Mouse (Mus musculus): ENCODE measurements around the gene Prcd.
"Not testable (repeated sequence)": the region's sequence is repeated elsewhere in the genome, so short reads cannot be mapped to it uniquely, and the experiment has no call there.

Prcd gene

GRCm38 (mm10) chr11:116626299-116627071, 26.8 kb upstream of the Prcd start, which contains the start of gene Rhbdf2:
Gene Rhbdf2 (minus strand): TSS chr11:116627019.
- no peak for DNase-seq (ENCODE audit: low spot score in 2 of 2)

- DNase-seq (ENCODE audit: low spot score in 2 of 2) = no peak
Measured at GRCm38 (mm10) chr11:116627072-116628020, 26.0 kb upstream of the Prcd start.

- peak; percentile 73 to 78 for DNase-seq (ENCODE audit: low spot score in 2 of 2)
Measured at GRCm38 (mm10) chr11:116628712-116629111, 24.6 kb upstream of the Prcd start.

GRCm38 (mm10) chr11:116629472-116629871, 23.9 kb upstream of the Prcd start:
- DNase-seq (ENCODE audit: low spot score in 2 of 2) = no peak

GRCm38 (mm10) chr11:116630171-116630965, 23.0 kb upstream of the Prcd start:
- no peak for DNase-seq (ENCODE audit: low spot score in 2 of 2)

GRCm38 (mm10) chr11:116632962-116633361, 20.4 kb upstream of the Prcd start:
- DNase-seq (ENCODE audit: low spot score in 2 of 2) = no peak

GRCm38 (mm10) chr11:116636607-116637006, 16.7 kb upstream of the Prcd start:
- not testable (repeated sequence) for DNase-seq (ENCODE audit: low spot score in 2 of 2)

GRCm38 (mm10) chr11:116641168-116641567, 12.2 kb upstream of the Prcd start:
- no peak for DNase-seq (ENCODE audit: low spot score in 2 of 2)

GRCm38 (mm10) chr11:116641731-116642130, 11.6 kb upstream of the Prcd start:
- DNase-seq (ENCODE audit: low spot score in 2 of 2) = no peak

- peak; percentile 51 to 67 for DNase-seq (ENCODE audit: low spot score in 2 of 2)
Measured at GRCm38 (mm10) chr11:116642681-116643578, 10.4 kb upstream of the Prcd start.

GRCm38 (mm10) chr11:116643579-116644224, 9.6 kb upstream of the Prcd start:
- no peak for DNase-seq (ENCODE audit: low spot score in 2 of 2)

GRCm38 (mm10) chr11:116644225-116645112, 8.9 kb upstream of the Prcd start:
- DNase-seq (ENCODE audit: low spot score in 2 of 2) = no peak

GRCm38 (mm10) chr11:116645446-116646110, 7.8 kb upstream of the Prcd start:
- DNase-seq (ENCODE audit: low spot score in 2 of 2) = no peak

- DNase-seq (ENCODE audit: low spot score in 2 of 2) = no peak
Measured at GRCm38 (mm10) chr11:116646136-116646535, 7.2 kb upstream of the Prcd start.

- no peak for DNase-seq (ENCODE audit: low spot score in 2 of 2)
Measured at GRCm38 (mm10) chr11:116646771-116647170, 6.6 kb upstream of the Prcd start.

- no peak for DNase-seq (ENCODE audit: low spot score in 2 of 2)
Measured at GRCm38 (mm10) chr11:116647340-116647991, 5.9 kb upstream of the Prcd start.

- DNase-seq (ENCODE audit: low spot score in 2 of 2) = no peak
Measured at GRCm38 (mm10) chr11:116648213-116648921, 5.0 kb upstream of the Prcd start.
